Comparison of ENCODE assay signal across 8 mouse cellular contexts in genomic region chr13:23530181-23530900, GRCm38 (mm10). TPM values are rescaled to one million over a fixed set of nuclear protein-coding genes. Genes with fewer than 3 reads are reported as not detected.
DNase-seq lines count a peak whose midpoint lies in the region; ATAC-seq and TF ChIP-seq lines count a peak whose summit lies in the region.

No protein-coding gene starts in this region.

- under 1% methylated on average over 20 of the region's 20 CpGs for WGBS in hindbrain, embryonic 15.5 days

- H3K4me3 ChIP-seq in MEL (ENCODE audit: control insufficient read depth in 1 of 2, insufficient read depth in 1 of 2, low read depth in 2 of 2, low read length in 2 of 2): peak overlapping the region; percentile 50 to 81
- peak overlapping the region; percentile 52 for H3K4me3 ChIP-seq in hindbrain, embryonic 15.5 days

- no peak for ATAC-seq in hindbrain, embryonic 15.5 days (ENCODE audit: low FRiP score, low read depth)
- no peak for ATAC-seq in megakaryocyte-erythroid progenitor cell, adult 5-6 weeks (replicated peaks; ENCODE audit: low FRiP score, low TSS enrichment, poor library complexity, severe bottlenecking)

- peak overlapping the region; percentile 100 for H3K27ac ChIP-seq in MEL (ENCODE audit: control insufficient read depth, low read depth, low read length)
- peak overlapping the region; percentile 96 for H3K27ac ChIP-seq in hindbrain, embryonic 15.5 days (replicated peaks)

- peaks cover 0 to 23% of the 10 kb centered on the region in 2 experiments; a peak in 2 of 4 replicates for H3K36me3 ChIP-seq in MEL (ENCODE audit: control insufficient read depth in 1 of 2, insufficient read depth in 2 of 2, low read length in 2 of 2)
- H3K36me3 ChIP-seq in hindbrain, embryonic 15.5 days: no peaks in the 10 kb centered on the region

- no peak for TF ChIP-seq POLR2A in MEL (IDR thresholded peaks at IDR 0.05; ENCODE audit: control insufficient read depth in 1 of 2, insufficient read depth in 1 of 2, low read depth in 1 of 2, low read length in 2 of 2, poor library complexity in 1 of 2)

- TF ChIP-seq CTCF in MEL (IDR thresholded peaks at IDR 0.05 in 2 of 3, conservative IDR thresholded peaks at IDR 0.05 in 1 of 3; ENCODE audit: control insufficient read depth in 1 of 3, insufficient read depth in 1 of 3, low read depth in 2 of 3, low read length in 3 of 3, poor library complexity in 1 of 3, severe bottlenecking in 1 of 3): no peak

- DNase-seq in MEL (ENCODE audit: low read depth, low spot score): peak; percentile 81
- DNase-seq in cerebellum, adult 11-12 months: peak; percentile 55
- peak; percentile 54 to 76 for DNase-seq in frontal cortex, postnatal 14 days (ENCODE audit: low spot score in 2 of 2)
- DNase-seq in layer of hippocampus, postnatal 36 days: peak; percentile 66 to 76
- DNase-seq in lung, postnatal 10 days: peak; percentile 78
- DNase-seq in right cerebral cortex, postnatal 4 days: peak; percentile 60

- TF ChIP-seq EP300 in MEL (IDR thresholded peaks at IDR 0.05; ENCODE audit: low read depth in 1 of 2, low read length in 2 of 2): no peak

- TF ChIP-seq RAD21 in MEL (IDR thresholded peaks at IDR 0.05; ENCODE audit: low read depth, low read length): no peak

- peaks cover 4% of the 10 kb centered on the region; the same call in 1 of the 2 replicates for H3K79me2 ChIP-seq in MEL (ENCODE audit: control insufficient read depth, insufficient read depth, low read length, poor library complexity)

- no peaks in the 10 kb centered on the region for H3K9me3 ChIP-seq in MEL (replicated peaks; ENCODE audit: insufficient read depth, low read length)
- no peaks in the 10 kb centered on the region for H3K9me3 ChIP-seq in hindbrain, embryonic 15.5 days

- H3K9ac ChIP-seq in MEL (ENCODE audit: control insufficient read depth, low read depth, low read length, poor library complexity, severe bottlenecking): peak overlapping the region; percentile 94
- peak overlapping the region; percentile 62 for H3K9ac ChIP-seq in hindbrain, embryonic 15.5 days

- peak overlapping the region; percentile 89 for H3K4me2 ChIP-seq in hindbrain, embryonic 15.5 days

- H3K4me1 ChIP-seq in MEL (ENCODE audit: control insufficient read depth in 1 of 2, insufficient read depth in 2 of 2, low read length in 2 of 2): peaks cover 0 to 6% of the 10 kb centered on the region in 2 experiments; a peak in 2 of 4 replicates
- peaks cover 51% of the 10 kb centered on the region for H3K4me1 ChIP-seq in hindbrain, embryonic 15.5 days (replicated peaks)

- H3K27me3 ChIP-seq in MEL (ENCODE audit: control insufficient read depth in 1 of 2, insufficient read depth in 2 of 2, low read length in 2 of 2): no peaks in the 10 kb centered on the region
- no peaks in the 10 kb centered on the region for H3K27me3 ChIP-seq in hindbrain, embryonic 15.5 days

TF ChIP-seq in MEL, 35 proteins besides CTCF, POLR2A, EP300 and RAD21:
- TF ChIP-seq TBP (IDR thresholded peaks at IDR 0.05; ENCODE audit: low read depth, low read length) (peak; percentile 100), SIN3A (IDR thresholded peaks at IDR 0.05; ENCODE audit: low read length) (no peak), UBTF (IDR thresholded peaks at IDR 0.05; ENCODE audit: borderline replicate concordance, insufficient read depth, low read depth, low read length) (no peak)

RNA-seq across cellular contexts. Expression of gene Hist1h4h, which starts 0.5 kb away (rescaled TPM):
- total RNA-seq in MEL (2012; rRNA removed): 5,750 and 5,753 TPM in 2 replicates
- 1 to 10 TPM in 1 of 2 experiments, not detected in 1; 9.9 TPM for polyA plus RNA-seq in MEL (2012; ENCODE audit: insufficient read depth in 1 of 2, insufficient read length in 2 of 2, low read depth in 1 of 2, low replicate concordance in 2 of 2, missing spikeins in 1 of 2)
- polyA plus RNA-seq in hindbrain, embryonic 15.5 days (2015; fragmentation: Nextera tagmentation; extraction: Ambion mirVana): 1.7 and 2.7 TPM in 2 replicates
- total RNA-seq in layer of hippocampus, postnatal 36 days (2021): 100 to 1,000 TPM; 363 to 377 TPM
- total RNA-seq in megakaryocyte-erythroid progenitor cell, adult 5-6 weeks (2014; fragmentation: Nextera tagmentation): 115 and 209 TPM in 2 replicates
- total RNA-seq in megakaryocyte-erythroid progenitor cell, adult 5-6 weeks (2017): 683 and 1,187 TPM in 2 replicates

RNA-seq across cellular contexts. Expression of gene Hist1h2af, which starts 3.4 kb away (rescaled TPM):
- total RNA-seq in MEL (2012; rRNA removed): 939 and 1,000 TPM in 2 replicates
- polyA plus RNA-seq in MEL (2012; ENCODE audit: insufficient read depth in 1 of 2, insufficient read length in 2 of 2, low read depth in 1 of 2, low replicate concordance in 2 of 2, missing spikeins in 1 of 2): 10 to 100 TPM in 1 of 2 experiments, not detected in 1; 64.3 TPM
- polyA plus RNA-seq in hindbrain, embryonic 15.5 days (2015; fragmentation: Nextera tagmentation; extraction: Ambion mirVana): 0.82 and 2.1 TPM in 2 replicates
- total RNA-seq in layer of hippocampus, postnatal 36 days (2021): 10 to 100 TPM; 12.2 to 14.4 TPM
- 41.1 and 66.5 TPM in 2 replicates for total RNA-seq in megakaryocyte-erythroid progenitor cell, adult 5-6 weeks (2014; fragmentation: Nextera tagmentation)
- total RNA-seq in megakaryocyte-erythroid progenitor cell, adult 5-6 weeks (2017): 1,297 and 1,759 TPM in 2 replicates

RNA-seq across cellular contexts. Expression of gene Hist1h3g, which starts 4.9 kb away (rescaled TPM):
- total RNA-seq in MEL (2012; rRNA removed): 441 and 728 TPM in 2 replicates
- polyA plus RNA-seq in MEL (2012; ENCODE audit: insufficient read depth in 1 of 2, insufficient read length in 2 of 2, low read depth in 1 of 2, low replicate concordance in 2 of 2, missing spikeins in 1 of 2): 1 to 10 TPM in 1 of 2 experiments, not detected in 1; 5.2 TPM
- 0.85 and 1.2 TPM in 2 replicates for polyA plus RNA-seq in hindbrain, embryonic 15.5 days (2015; fragmentation: Nextera tagmentation; extraction: Ambion mirVana)
- 1 to 10 TPM; 3.9 to 4.9 TPM for total RNA-seq in layer of hippocampus, postnatal 36 days (2021)
- total RNA-seq in megakaryocyte-erythroid progenitor cell, adult 5-6 weeks (2014; fragmentation: Nextera tagmentation): 189 and 293 TPM in 2 replicates
- total RNA-seq in megakaryocyte-erythroid progenitor cell, adult 5-6 weeks (2017): 189 and 625 TPM in 2 replicates

RNA-seq across cellular contexts. Expression of gene Hist1h2bh, which starts 12.9 kb away (rescaled TPM):
- total RNA-seq in MEL (2012; rRNA removed): 275 and 350 TPM in 2 replicates
- polyA plus RNA-seq in MEL (2012; ENCODE audit: insufficient read depth in 1 of 2, insufficient read length in 2 of 2, low read depth in 1 of 2, low replicate concordance in 2 of 2, missing spikeins in 1 of 2): under 1 TPM in 1 of 2 experiments, not detected in 1; 0.70 TPM
- polyA plus RNA-seq in hindbrain, embryonic 15.5 days (2015; fragmentation: Nextera tagmentation; extraction: Ambion mirVana): 0.17 and 0.19 TPM in 2 replicates
- total RNA-seq in layer of hippocampus, postnatal 36 days (2021): 1 to 10 TPM; 1.1 to 1.2 TPM
- 31.9 and 110 TPM in 2 replicates for total RNA-seq in megakaryocyte-erythroid progenitor cell, adult 5-6 weeks (2014; fragmentation: Nextera tagmentation)
- 85.7 and 165 TPM in 2 replicates for total RNA-seq in megakaryocyte-erythroid progenitor cell, adult 5-6 weeks (2017)

RNA-seq across cellular contexts. Expression of gene Hist1h3f, which starts 13.5 kb away (rescaled TPM):
- total RNA-seq in MEL (2012; rRNA removed): 541 and 709 TPM in 2 replicates
- polyA plus RNA-seq in MEL (2012; ENCODE audit: insufficient read depth in 1 of 2, insufficient read length in 2 of 2, low read depth in 1 of 2, low replicate concordance in 2 of 2, missing spikeins in 1 of 2): 1 to 10 TPM in 1 of 2 experiments, not detected in 1; 1.2 TPM
- polyA plus RNA-seq in hindbrain, embryonic 15.5 days (2015; fragmentation: Nextera tagmentation; extraction: Ambion mirVana): 0.21 and 0.62 TPM in 2 replicates
- 10 to 100 TPM; 16.2 to 17.4 TPM for total RNA-seq in layer of hippocampus, postnatal 36 days (2021)
- total RNA-seq in megakaryocyte-erythroid progenitor cell, adult 5-6 weeks (2014; fragmentation: Nextera tagmentation): 31.6 and 53.6 TPM in 2 replicates
- total RNA-seq in megakaryocyte-erythroid progenitor cell, adult 5-6 weeks (2017): 69.9 and 132 TPM in 2 replicates

Comparison
In these comparisons a context has a peak if more than half of its experiments do, and no peak if none do; other contexts are left out.
1. RNA of gene Hist1h3g, which starts 4.9 kb away (total RNA-seq): 189 to 625 TPM in megakaryocyte-erythroid progenitor cell, adult 5-6 weeks and 441 to 728 TPM in MEL; 3.9 to 4.9 TPM in layer of hippocampus, postnatal 36 days; every median in the first group is over 10 times any median in the second.
2. Peak in every context shown above with its lines, with median percentiles within 50 percentile points of each other: DNase-seq.